Mouse (Mus musculus) forebrain, embryonic 13.5 days (tissue): Measurements from ENCODE around the gene Zfp423. TPM values are rescaled to one million over a fixed set of nuclear protein-coding genes. Genes with fewer than 3 reads are reported as not detected.

Source experiments
- ATAC-seq: fragments of 200-750 bp; cut with Nextera tagmentation; 2 replicates; pipeline ENCODE4 v1.8.0; 2017
- H3K27ac ChIP-seq: fragments of 300-500 bp; sonication (generic); 2 replicates; pipeline ENCODE4 v1.5.1; 2015; ENCODE audit warnings: inconsistent platforms, mild to moderate bottlenecking, moderate library complexity
- H3K27me3 ChIP-seq: fragments of 300-500 bp; sonication (generic); 2 replicates; pipeline ENCODE4 v1.6.1; 2015; ENCODE audit warnings: mild to moderate bottlenecking, inconsistent platforms
- H3K36me3 ChIP-seq: fragments of 300-500 bp; sonication (generic); 2 replicates; pipeline ENCODE4 v1.6.1; 2015; ENCODE audit warnings: mild to moderate bottlenecking, inconsistent platforms; ENCODE audit not compliant: poor library complexity, severe bottlenecking
- H3K4me1 ChIP-seq: fragments of 300-500 bp; sonication (generic); 2 replicates; pipeline ENCODE4 v1.6.1; 2015; ENCODE audit warnings: inconsistent platforms
- H3K4me2 ChIP-seq: fragments of 300-500 bp; sonication (generic); 2 replicates; pipeline ENCODE4 v1.6.1; 2015; ENCODE audit warnings: inconsistent platforms, mild to moderate bottlenecking, moderate library complexity
- H3K4me3 ChIP-seq: fragments of 300-500 bp; sonication (generic); 2 replicates; pipeline ENCODE4 v1.5.1; 2015; ENCODE audit warnings: mild to moderate bottlenecking, inconsistent platforms
- H3K9ac ChIP-seq: fragments of 300-500 bp; sonication (generic); 2 replicates; pipeline ENCODE4 v1.6.1; 2015; ENCODE audit warnings: mild to moderate bottlenecking, inconsistent platforms
- H3K9me3 ChIP-seq: fragments of 300-500 bp; sonication (generic); replicated peaks from 2 replicates; pipeline ENCODE4 v1.6.1; 2016; ENCODE audit warnings: inconsistent platforms
- WGBS: fragments of 180-500 bp; shearing (Covaris S2); methylation state at CpG from one replicate; pipeline ENCODE4 v1.1.7; 2015; 5-methylcytosine and 5-hydroxymethylcytosine counted together
- polyA plus RNA-seq: library from polyadenylated mRNA; unstranded; fragments of >200 nt; fragmentation: Nextera tagmentation; extraction: Ambion mirVana; gene quantifications from 2 replicates; pipeline ENCODE4 v1.2.1, GENCODE M21; 2015

Gene Zfp423
- polyA plus RNA-seq, 1 experiment from 2014 or later, result 23.2 TPM

GRCm38 (mm10) chr8:87717445-87717844, 241.9 kb downstream of the Zfp423 start:
- H3K27me3 ChIP-seq, result no peaks in the 10 kb centered on the region
- H3K4me2 ChIP-seq, result no peak overlapping the region
- no peak overlapping the region for H3K9ac ChIP-seq
- no peaks in the 10 kb centered on the region for H3K36me3 ChIP-seq
- H3K27ac ChIP-seq, result peak overlapping the region; percentile 83; the same call in 1 of the 2 replicates
- peaks cover 80% of the 10 kb centered on the region for H3K4me1 ChIP-seq
- no peak for ATAC-seq
- 54% methylated on average over 5 of the region's 5 CpGs for WGBS
- H3K9me3 ChIP-seq, result no peaks in the 10 kb centered on the region
- H3K4me3 ChIP-seq, result no peak overlapping the region

DNA sequence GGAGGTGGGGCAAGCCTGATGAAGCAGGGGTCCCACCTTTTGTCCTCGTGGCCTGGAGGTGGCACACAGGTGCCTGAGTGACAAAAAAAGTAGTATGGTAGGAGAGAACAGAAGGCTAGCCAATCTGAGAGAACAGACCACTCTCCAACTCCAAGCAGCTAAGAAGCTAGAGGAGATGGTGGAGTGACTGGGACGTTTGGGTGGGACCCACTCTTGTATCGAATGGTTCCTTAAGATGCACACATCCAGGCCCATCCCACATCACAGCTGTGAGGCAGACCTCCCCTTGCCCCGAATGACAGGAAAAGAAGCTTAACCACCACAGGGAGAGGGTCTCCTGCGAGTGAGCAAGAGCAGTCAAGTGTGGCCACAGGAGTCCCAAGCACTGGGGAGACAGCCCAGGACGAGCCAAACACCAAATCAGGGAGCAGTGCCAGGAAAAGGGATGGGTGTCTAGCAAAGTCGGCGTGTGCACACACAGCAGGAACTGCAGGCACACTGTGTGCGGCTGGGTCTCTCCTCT, 242.6 kb downstream of the Zfp423 start:
- Histone ChIP-seq H3K27ac (peak overlapping the region; percentile 83), H3K9me3 (no peaks in the 10 kb centered on the region), H3K4me2 (peak overlapping the region; percentile 53), H3K27me3 (no peaks in the 10 kb centered on the region), H3K36me3 (no peaks in the 10 kb centered on the region), H3K4me1 (peaks cover 86% of the 10 kb centered on the region), H3K4me3 (no peak overlapping the region), H3K9ac (peak overlapping the region; percentile 28; the same call in 1 of the 2 replicates)
- WGBS, result 12% methylated on average over 9 of the region's 9 CpGs
- ATAC-seq, result peak; percentile 7

GRCm38 (mm10) chr8:87715731-87716682, 243.4 kb downstream of the Zfp423 start:
- H3K4me3 ChIP-seq, result peak overlapping the region; percentile 4; the same call in 1 of the 2 replicates
- H3K4me1 ChIP-seq, result peaks cover 88% of the 10 kb centered on the region
- ATAC-seq, result peak; percentile 66
- peak overlapping the region; percentile 53 for H3K4me2 ChIP-seq
- WGBS, result 5% methylated on average over 24 of the region's 24 CpGs
- peak overlapping the region; percentile 28; the same call in 1 of the 2 replicates for H3K9ac ChIP-seq
- H3K36me3 ChIP-seq, result no peaks in the 10 kb centered on the region
- H3K27me3 ChIP-seq, result no peaks in the 10 kb centered on the region
- H3K27ac ChIP-seq, result peak overlapping the region; percentile 83
- H3K9me3 ChIP-seq, result no peaks in the 10 kb centered on the region

DNA sequence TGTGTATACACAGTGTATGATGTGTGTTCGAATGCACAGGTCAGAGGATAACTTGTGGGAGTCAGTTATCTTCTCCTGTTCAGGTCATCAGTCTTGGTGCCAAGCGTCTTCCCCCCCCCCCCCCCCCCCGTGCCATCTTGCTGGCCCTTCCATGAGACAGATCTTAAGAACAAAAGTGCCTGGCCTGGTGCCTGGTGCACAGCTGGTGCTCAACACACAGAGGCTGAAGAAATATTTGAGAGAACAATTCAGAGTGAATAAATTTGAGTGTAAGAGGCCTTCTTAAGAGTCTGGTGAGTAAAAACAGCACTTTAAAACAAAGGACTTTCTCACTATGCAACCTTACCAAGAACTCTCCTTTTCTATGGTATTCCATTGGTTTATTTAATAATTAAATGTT, 245.4 kb downstream of the Zfp423 start:
- Histone ChIP-seq H3K9me3 (no peaks in the 10 kb centered on the region), H3K27ac (no peak overlapping the region), H3K4me3 (no peak overlapping the region), H3K4me1 (peaks cover 75% of the 10 kb centered on the region), H3K27me3 (no peaks in the 10 kb centered on the region), H3K9ac (no peak overlapping the region), H3K36me3 (no peaks in the 10 kb centered on the region), H3K4me2 (no peak overlapping the region)
- WGBS, result 27% methylated on average over 3 of the region's 3 CpGs
- no peak for ATAC-seq

DNA sequence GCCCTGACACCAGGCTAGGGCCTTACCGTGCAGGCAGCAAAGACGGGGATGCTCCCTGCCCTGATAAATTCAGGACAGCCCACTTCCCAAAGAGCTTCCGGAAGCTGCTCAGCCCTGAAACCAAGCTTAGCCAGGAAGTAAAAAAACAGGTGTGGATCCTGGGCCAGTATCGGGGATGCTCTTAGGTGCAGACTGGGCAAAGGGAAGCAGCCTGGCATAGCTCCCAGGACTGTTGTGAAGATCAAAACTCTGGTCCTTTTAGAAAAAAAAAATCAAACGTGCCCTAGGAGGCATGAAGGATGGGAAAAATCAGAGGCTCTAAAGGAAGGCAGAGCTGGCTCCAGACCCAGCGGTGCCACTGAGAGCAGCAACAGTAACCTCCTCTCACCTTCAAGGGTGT, 247.4 kb downstream of the Zfp423 start:
- Histone ChIP-seq H3K4me1 (peaks cover 75% of the 10 kb centered on the region), H3K9me3 (no peaks in the 10 kb centered on the region), H3K9ac (no peak overlapping the region), H3K4me2 (no peak overlapping the region), H3K27me3 (no peaks in the 10 kb centered on the region), H3K36me3 (no peaks in the 10 kb centered on the region), H3K4me3 (no peak overlapping the region), H3K27ac (no peak overlapping the region)
- ATAC-seq, result no peak
- 72% methylated on average over 6 of the region's 6 CpGs for WGBS

GRCm38 (mm10) chr8:87708127-87708637, 251.2 kb downstream of the Zfp423 start:
- peaks cover 60% of the 10 kb centered on the region for H3K4me1 ChIP-seq
- H3K27ac ChIP-seq, result peak overlapping the region; percentile 88
- no peak overlapping the region for H3K4me3 ChIP-seq
- 23% methylated on average over 11 of the region's 11 CpGs for WGBS
- H3K9ac ChIP-seq, result peak overlapping the region; percentile 39; the same call in 1 of the 2 replicates
- no peaks in the 10 kb centered on the region for H3K9me3 ChIP-seq
- H3K27me3 ChIP-seq, result no peaks in the 10 kb centered on the region
- ATAC-seq, result peak; percentile 44; the same call in 1 of the 2 replicates
- H3K4me2 ChIP-seq, result peak overlapping the region; percentile 33
- no peaks in the 10 kb centered on the region for H3K36me3 ChIP-seq

- no peaks in the 10 kb centered on the region for H3K27me3 ChIP-seq
- H3K9me3 ChIP-seq, result no peaks in the 10 kb centered on the region
- no peak overlapping the region for H3K4me3 ChIP-seq
- peaks cover 60% of the 10 kb centered on the region for H3K4me1 ChIP-seq
- 44% methylated on average over 17 of the region's 17 CpGs for WGBS
- no peaks in the 10 kb centered on the region for H3K36me3 ChIP-seq
- no peak for ATAC-seq
- no peak overlapping the region; the same call in 1 of the 2 replicates for H3K9ac ChIP-seq
- peak overlapping the region; percentile 88 for H3K27ac ChIP-seq
- H3K4me2 ChIP-seq, result peak overlapping the region; percentile 33
These were observed 252.2 kb downstream of the Zfp423 start for GRCm38 (mm10) chr8:87707176-87707575.

- Histone ChIP-seq H3K27ac (no peak overlapping the region), H3K9me3 (no peaks in the 10 kb centered on the region), H3K4me2 (no peak overlapping the region), H3K36me3 (no peaks in the 10 kb centered on the region), H3K4me3 (no peak overlapping the region), H3K9ac (no peak overlapping the region), H3K27me3 (no peaks in the 10 kb centered on the region), H3K4me1 (peaks cover 62% of the 10 kb centered on the region)
- WGBS, result 83% methylated on average over 3 of the region's 3 CpGs
- ATAC-seq, result no peak
These were observed 254.6 kb downstream of the Zfp423 start for GRCm38 (mm10) chr8:87704756-87705155.

GRCm38 (mm10) chr8:87702790-87703311, 256.5 kb downstream of the Zfp423 start:
- peaks cover 53% of the 10 kb centered on the region for H3K4me1 ChIP-seq

DNA sequence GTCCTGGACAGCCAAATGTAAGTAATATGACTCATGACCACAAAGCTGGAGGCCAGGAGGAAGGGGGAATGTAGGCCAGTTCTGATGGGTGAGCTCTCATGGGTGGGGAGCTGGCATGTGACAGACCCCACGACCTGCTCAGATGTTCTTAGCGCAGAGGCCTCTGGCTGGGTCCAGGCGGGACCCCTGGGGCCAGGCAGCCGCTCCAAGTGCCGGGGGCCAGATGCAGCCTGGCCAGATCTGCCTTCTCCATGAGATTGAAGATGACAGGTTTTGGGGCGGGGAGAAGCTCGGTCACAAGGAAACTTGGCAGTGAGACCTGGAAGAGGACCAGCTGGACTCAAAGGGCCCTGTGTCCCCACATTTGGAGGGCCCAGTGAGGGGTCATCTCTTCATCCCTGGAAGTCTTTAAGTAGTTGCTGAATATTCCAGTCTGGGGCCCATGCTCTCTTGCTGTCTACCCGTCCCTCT, 257.3 kb downstream of the Zfp423 start:
- no peaks in the 10 kb centered on the region for H3K9me3 ChIP-seq
- H3K27ac ChIP-seq, result peak overlapping the region; percentile 87
- H3K36me3 ChIP-seq, result no peaks in the 10 kb centered on the region
- no peak overlapping the region for H3K9ac ChIP-seq
- ATAC-seq, result peak; percentile 48
- no peaks in the 10 kb centered on the region for H3K27me3 ChIP-seq
- H3K4me2 ChIP-seq, result peak overlapping the region; percentile 30; the same call in 1 of the 2 replicates
- peaks cover 53% of the 10 kb centered on the region for H3K4me1 ChIP-seq
- no peak overlapping the region for H3K4me3 ChIP-seq
- 44% methylated on average over 8 of the region's 8 CpGs for WGBS

More at GRCm38 (mm10) chr8:87702790-87703311, 256.5 kb downstream of the Zfp423 start:
- Histone ChIP-seq H3K9me3 (no peaks in the 10 kb centered on the region), H3K27me3 (no peaks in the 10 kb centered on the region), H3K36me3 (no peaks in the 10 kb centered on the region), H3K27ac (peak overlapping the region; percentile 87), H3K4me2 (peak overlapping the region; percentile 30), H3K4me3 (no peak overlapping the region), H3K9ac (peak overlapping the region; percentile 35; the same call in 1 of the 2 replicates)
- ATAC-seq, result peak; percentile 82
- 12% methylated on average over 10 of the region's 10 CpGs for WGBS

DNA sequence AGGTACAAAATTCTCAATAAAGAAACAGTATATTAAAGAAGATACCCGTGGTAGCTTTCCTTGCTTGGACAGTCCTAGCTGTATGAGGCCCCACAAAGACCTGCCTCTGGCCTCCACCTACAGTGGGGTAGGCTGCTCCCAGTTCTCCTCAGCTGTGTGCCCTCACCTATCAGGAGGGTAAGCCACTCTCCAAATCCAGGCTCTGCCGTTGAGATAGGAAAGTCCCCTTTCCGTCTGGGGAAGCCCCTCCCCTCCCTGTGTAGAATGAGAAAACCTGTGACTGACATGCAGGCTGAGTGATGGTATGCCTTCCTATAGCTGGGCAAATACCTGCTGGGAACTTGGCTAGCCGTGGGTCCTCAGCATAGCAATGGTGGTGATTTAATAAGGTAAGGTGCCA, 257.8 kb downstream of the Zfp423 start:
- peaks cover 53% of the 10 kb centered on the region for H3K4me1 ChIP-seq
- 0 out of 2 replicates have a peak, but pooled peaks have one; percentile 16 for ATAC-seq
- H3K9me3 ChIP-seq, result no peaks in the 10 kb centered on the region
- H3K4me2 ChIP-seq, result no peak overlapping the region
- H3K27ac ChIP-seq, result peak overlapping the region; percentile 87
- 60% methylated on average over 4 of the region's 4 CpGs for WGBS
- no peaks in the 10 kb centered on the region for H3K27me3 ChIP-seq
- H3K9ac ChIP-seq, result no peak overlapping the region
- H3K4me3 ChIP-seq, result no peak overlapping the region
- H3K36me3 ChIP-seq, result no peaks in the 10 kb centered on the region
